Mouse (Mus musculus) stomach, postnatal 0 days (tissue): ENCODE measurements around the gene Sh2d1b2. TPM values are rescaled to one million over a fixed set of nuclear protein-coding genes. Genes with fewer than 3 reads are reported as not detected.

Experiments used
- ATAC-seq: fragments of 200-750 bp; cut with Nextera tagmentation; 2 replicates; pipeline ENCODE4 v1.8.0; 2017; ENCODE audit not compliant: low FRiP score, low TSS enrichment
- DNase-seq: peaks from one replicate; pipeline ENCODE4 v3.0.0-alpha.2; 2016; ENCODE audit warnings: low spot score
- H3K27ac ChIP-seq: fragments of 300-500 bp; sonication (generic); replicated peaks from 2 replicates; pipeline ENCODE4 v1.5.1; 2014; ENCODE audit warnings: mild to moderate bottlenecking, control low read depth
- H3K27me3 ChIP-seq: fragments of 300-500 bp; sonication (generic); 2 replicates; pipeline ENCODE4 v1.6.1; 2014; ENCODE audit warnings: low read length; ENCODE audit not compliant: control insufficient read depth, insufficient read depth
- H3K36me3 ChIP-seq: fragments of 300-500 bp; sonication (generic); 2 replicates; pipeline ENCODE4 v1.6.1; 2014; ENCODE audit warnings: low read length, mixed read lengths; ENCODE audit not compliant: control insufficient read depth, insufficient read depth
- H3K4me1 ChIP-seq: fragments of 300-500 bp; sonication (generic); replicated peaks from 2 replicates; pipeline ENCODE4 v1.6.1; 2014; ENCODE audit warnings: antibody characterized with exemption; ENCODE audit not compliant: control insufficient read depth, insufficient read depth
- H3K4me2 ChIP-seq: fragments of 300-500 bp; sonication (generic); replicated peaks from 2 replicates; pipeline ENCODE4 v1.6.1; 2014; ENCODE audit warnings: low read depth, mild to moderate bottlenecking, control low read depth, moderate library complexity
- H3K4me3 ChIP-seq: fragments of 300-500 bp; sonication (generic); 2 replicates; pipeline ENCODE4 v1.5.1; 2014; ENCODE audit warnings: low read depth, low read length, control low read depth
- H3K9ac ChIP-seq: fragments of 300-500 bp; sonication (generic); 2 replicates; pipeline ENCODE4 v1.6.1; 2014; ENCODE audit warnings: mild to moderate bottlenecking, low read length, control low read depth, mixed read lengths
- H3K9me3 ChIP-seq: fragments of 300-500 bp; sonication (generic); 2 replicates; pipeline ENCODE4 v1.6.1; 2016; ENCODE audit warnings: low read length; ENCODE audit not compliant: control insufficient read depth
- CTCF ChIP-seq: IDR thresholded peaks from 2 replicates; pipeline ENCODE4 v1.5.1; 2016; ENCODE audit warnings: antibody characterized with exemption, low read depth, mild to moderate bottlenecking, moderate library complexity
- EP300 ChIP-seq: optimal IDR thresholded peaks from 2 replicates; pipeline ENCODE3; 2016; ENCODE audit warnings: antibody characterized with exemption
- WGBS: fragments of 180-500 bp; shearing (Covaris S2); extraction: QIAGEN DNeasy Blood & Tissue Kit; methylation state at CpG from one replicate; pipeline ENCODE4 v1.1.7; 2014; 5-methylcytosine and 5-hydroxymethylcytosine counted together
- polyA plus RNA-seq: library from polyadenylated mRNA; unstranded; fragments of >200 nt; fragmentation: Nextera tagmentation; extraction: Ambion mirVana; gene quantifications from 2 replicates; pipeline ENCODE4 v1.2.1, GENCODE M21; 2015

The Sh2d1b2 gene
- polyA plus RNA-seq, 1 experiment from 2014 or later: not detected

- Histone ChIP-seq H3K4me2 (no peak overlapping the region), H3K4me1 (no peaks in the 10 kb centered on the region), H3K9ac (no peak overlapping the region), H3K36me3 (peaks cover 21% of the 10 kb centered on the region), H3K9me3 (no peaks in the 10 kb centered on the region), H3K27me3 (no peaks in the 10 kb centered on the region), H3K27ac (no peak overlapping the region), H3K4me3 (no peak overlapping the region)
- no peak for TF ChIP-seq EP300
- TF ChIP-seq CTCF: no peak
- DNase-seq: no peak
- WGBS: 94% methylated on average over 8 of the region's 8 CpGs
- no peak for ATAC-seq
Measured at GRCm38 (mm10) chr1:170196211-170196610, 36.3 kb upstream of the Sh2d1b2 start.

GRCm38 (mm10) chr1:170200379-170200778 is 32.2 kb upstream of the Sh2d1b2 start:
- 76% methylated on average over 3 of the region's 3 CpGs for WGBS
- Histone ChIP-seq H3K27ac (no peak overlapping the region), H3K36me3 (peaks cover 16% of the 10 kb centered on the region; the same call in 1 of the 2 replicates), H3K9me3 (no peaks in the 10 kb centered on the region), H3K4me1 (no peaks in the 10 kb centered on the region), H3K9ac (no peak overlapping the region), H3K27me3 (no peaks in the 10 kb centered on the region), H3K4me2 (no peak overlapping the region), H3K4me3 (no peak overlapping the region)
- no peak for TF ChIP-seq EP300
- TF ChIP-seq CTCF: peak; percentile 69
- ATAC-seq: 0 out of 2 replicates have a peak, but pooled peaks have one; percentile 35
- DNase-seq: peak; percentile 49

- Histone ChIP-seq H3K4me2 (no peak overlapping the region), H3K9ac (no peak overlapping the region), H3K27ac (no peak overlapping the region), H3K27me3 (no peaks in the 10 kb centered on the region), H3K4me3 (no peak overlapping the region), H3K36me3 (peaks cover 20% of the 10 kb centered on the region), H3K9me3 (no peaks in the 10 kb centered on the region), H3K4me1 (no peaks in the 10 kb centered on the region)
- TF ChIP-seq EP300 (no peak), CTCF (no peak)
- ATAC-seq (no peak), DNase-seq (no peak)
- WGBS: 95% methylated on average over 6 of the region's 6 CpGs
Measured at GRCm38 (mm10) chr1:170206395-170206794, 26.2 kb upstream of the Sh2d1b2 start.

- no peak for TF ChIP-seq EP300
- 91% methylated on average over 10 of the region's 10 CpGs for WGBS
- no peak for DNase-seq
Measured at GRCm38 (mm10) chr1:170213181-170213879, 19.2 kb upstream of the Sh2d1b2 start.

GRCm38 (mm10) chr1:170214383-170214756 is 18.2 kb upstream of the Sh2d1b2 start:
- Histone ChIP-seq H3K4me2 (peak overlapping the region; percentile 70), H3K9ac (peak overlapping the region; percentile 97), H3K27me3 (no peaks in the 10 kb centered on the region), H3K4me1 (no peaks in the 10 kb centered on the region), H3K36me3 (peaks cover 3% of the 10 kb centered on the region; the same call in 1 of the 2 replicates), H3K9me3 (no peaks in the 10 kb centered on the region), H3K27ac (peak overlapping the region; percentile 96), H3K4me3 (peak overlapping the region; percentile 84)
- DNase-seq (no peak), ATAC-seq (no peak)
- TF ChIP-seq CTCF: no peak
- 11% methylated on average over 7 of the region's 7 CpGs for WGBS

More at GRCm38 (mm10) chr1:170213181-170213879, 19.2 kb upstream of the Sh2d1b2 start:
- Histone ChIP-seq H3K9me3 (no peaks in the 10 kb centered on the region), H3K4me2 (no peak overlapping the region), H3K4me1 (no peaks in the 10 kb centered on the region), H3K27me3 (no peaks in the 10 kb centered on the region), H3K36me3 (peaks cover 3% of the 10 kb centered on the region; the same call in 1 of the 2 replicates), H3K9ac (no peak overlapping the region), H3K4me3 (no peak overlapping the region), H3K27ac (no peak overlapping the region)
- no peak for ATAC-seq

- H3K27me3 ChIP-seq: no peaks in the 10 kb centered on the region
- H3K4me3 ChIP-seq: peak within 1 kb of the TSS; percentile 84
- H3K9me3 ChIP-seq: no peaks in the 10 kb centered on the region
- DNase-seq (peak; percentile 93), ATAC-seq (peak; percentile 98)
- no peak for TF ChIP-seq EP300
- no peak for TF ChIP-seq CTCF
- H3K4me2 ChIP-seq: peak within 1 kb of the TSS; percentile 70
- H3K4me1 ChIP-seq: no peaks in the 10 kb centered on the region
- WGBS: under 1% methylated on average over 64 of the region's 70 CpGs
- H3K9ac ChIP-seq: peak within 1 kb of the TSS; percentile 97
- H3K36me3 ChIP-seq: peaks cover 3% of the 10 kb centered on the region; the same call in 1 of the 2 replicates
- peak within 1 kb of the TSS; percentile 96 for H3K27ac ChIP-seq
Measured at GRCm38 (mm10) chr1:170214757-170215522, 17.6 kb upstream of the Sh2d1b2 start, which contains the start of gene Uhmk1. TSS of gene Uhmk1 (minus strand) at chr1:170215397.
